Mouse (Mus musculus) megakaryocyte, embryonic 14.5 days (primary cell): ENCODE results near the gene 1600014C23Rik.

Experiments used
- FLI1 ChIP-seq: IDR thresholded peaks from 2 replicates; pipeline ENCODE4 v1.6.1; 2012; ENCODE audit warnings: low read length, inconsistent platforms, mixed read lengths
- GATA1 ChIP-seq: IDR thresholded peaks from 3 replicates; pipeline ENCODE4 v1.6.1; 2012; ENCODE audit warnings: mixed read lengths, low read length, inconsistent platforms, borderline replicate concordance

DNA sequence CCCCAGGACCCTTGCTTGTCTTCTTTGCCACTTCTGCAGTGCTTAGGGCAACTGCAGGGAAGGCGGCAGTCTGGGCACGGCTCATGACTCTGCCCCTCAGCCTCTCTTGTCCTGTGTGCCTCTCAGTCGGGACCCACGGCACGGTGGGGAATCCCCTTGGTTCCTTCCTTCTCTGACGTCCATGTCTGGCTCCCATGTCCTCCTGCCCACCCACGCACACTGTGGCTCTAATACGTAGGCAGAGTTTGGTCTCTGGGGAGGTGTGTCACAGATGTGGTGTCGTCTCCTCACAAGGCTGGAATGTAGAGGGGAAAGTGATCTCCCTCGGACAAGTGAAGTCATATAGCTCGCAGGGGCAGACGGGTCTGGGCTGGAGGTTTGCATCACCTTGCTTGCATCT is 13.1 kb upstream of the 1600014C23Rik start:
- TF ChIP-seq GATA1 (no peak), FLI1 (no peak)
